Mouse (Mus musculus) left cerebral cortex, postnatal 14 days (tissue): Measurements from ENCODE around the gene Rnase13. TPM values are rescaled to one million over a fixed set of nuclear protein-coding genes. Genes with fewer than 3 reads are reported as not detected.

Source experiments
- DNase-seq, 2 experiments: peaks; one replicate each; pipeline ENCODE4 v3.0.0; 2021 to 2022; ENCODE audit warnings: low spot score in 2 of 2, mixed read lengths in 1 of 2
- intact Hi-C: fragments of 180-260 bp; cut with DNase I; formaldehyde crosslinking; loops from one replicate; pipeline ENCODE4 v1.15.1; 2025
- total RNA-seq, 2 experiments: library from RNA; stranded (reverse); gene quantifications; 2 replicates each; pipeline ENCODE4 v1.2.3; 2021

Gene Rnase13
- total RNA-seq, 2 experiments from 2014 or later = not detected

DNA sequence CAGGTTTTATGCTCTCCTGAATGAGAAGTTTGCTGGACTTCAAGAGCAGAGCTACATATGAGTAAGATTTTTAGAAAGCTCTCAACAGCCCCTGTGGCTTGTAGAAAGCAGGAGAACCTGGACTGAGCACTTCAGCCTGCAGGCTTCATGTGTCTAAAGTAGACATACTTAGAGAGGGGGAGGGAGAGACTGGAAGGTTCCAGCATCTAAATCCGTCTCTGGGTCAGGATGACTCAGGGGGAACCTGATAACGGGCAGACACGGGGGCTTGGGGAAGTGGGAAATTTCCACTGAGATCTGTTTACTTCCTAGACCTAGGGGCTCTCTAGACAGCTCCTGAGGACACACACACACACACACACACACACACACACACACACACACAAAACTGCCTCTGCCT is 7.5 kb downstream of the Rnase13 start:
- intact Hi-C loops = no loop called here
- DNase-seq = no peak

- intact Hi-C loops = no loop called here
- DNase-seq = peak; percentile 73 to 82
Observed at GRCm38 (mm10) chr14:51913960-51914762, 8.4 kb downstream of the Rnase13 start, which contains the start of gene Ndrg2. TSS of gene Ndrg2 (minus strand) at chr14:51914158.

GRCm38 (mm10) chr14:51913062-51913959 is 9.3 kb downstream of the Rnase13 start:
- intact Hi-C loops = no loop called here
- peak; percentile 63 to 64 for DNase-seq

DNA sequence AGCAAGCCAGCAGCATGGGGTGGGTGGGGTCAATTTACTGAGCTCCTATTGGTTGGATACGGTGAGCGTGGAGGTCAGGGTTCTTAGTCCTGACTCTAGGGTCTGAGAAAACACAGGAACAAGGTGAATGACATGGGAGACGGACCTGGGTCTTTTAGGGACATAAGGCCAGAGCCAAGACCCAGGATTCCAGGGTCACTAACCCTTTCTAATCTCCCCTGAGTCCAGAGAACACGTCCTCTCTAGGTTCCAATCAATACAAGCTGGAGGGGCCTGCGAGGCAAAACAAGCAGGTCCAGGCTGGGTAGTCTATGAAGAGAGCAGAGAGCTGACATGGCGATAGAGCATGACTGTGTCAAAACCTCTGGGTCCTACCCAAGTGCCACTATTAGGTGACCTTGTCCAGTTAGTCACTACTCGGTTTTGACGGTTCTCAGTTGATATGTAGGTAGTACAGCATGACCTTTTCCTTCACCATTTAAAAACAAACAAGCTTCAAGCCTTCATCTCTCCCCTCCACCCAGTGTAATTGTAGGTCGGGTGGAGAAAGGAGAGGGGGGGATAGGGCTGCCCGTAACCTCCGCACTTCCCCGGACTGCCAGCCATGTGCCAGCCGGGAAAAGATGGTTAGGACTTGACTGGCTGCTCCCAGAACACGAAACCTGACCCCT is 10.0 kb downstream of the Rnase13 start:
- no peak for DNase-seq
- intact Hi-C loops = no loop called here

DNA sequence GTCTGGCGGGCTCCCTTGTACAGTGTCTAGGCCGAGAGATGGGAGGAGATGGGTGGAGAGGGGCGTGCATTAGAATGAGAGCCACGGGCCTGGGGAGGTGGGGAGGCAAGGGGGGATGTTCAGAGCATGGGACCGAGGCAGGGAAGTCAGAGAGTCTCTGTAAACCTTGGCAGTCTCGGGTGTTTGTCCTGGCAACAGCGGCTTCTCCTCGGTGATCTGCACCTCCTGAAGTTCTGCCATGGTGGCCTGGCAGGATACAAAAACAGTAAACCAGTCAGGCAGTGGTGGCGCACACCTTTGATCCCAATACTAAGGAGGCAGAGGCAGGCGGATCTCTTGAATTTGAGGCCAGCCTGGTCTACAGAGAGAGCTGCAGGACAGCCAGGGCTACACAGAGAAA is 11.3 kb downstream of the Rnase13 start:
- intact Hi-C loops = no loop called here
- DNase-seq = no peak

GRCm38 (mm10) chr14:51906102-51906501 is 16.5 kb downstream of the Rnase13 start:
- intact Hi-C loops = no loop called here
- DNase-seq = no peak

- DNase-seq = no peak
- intact Hi-C loops = loop anchor here (2.0 to 5.0 kb wide), 3 partner anchors 26 to 118 kb away; partner anchors contain the start of gene Zfp219
Observed at GRCm38 (mm10) chr14:51904706-51905105, 17.9 kb downstream of the Rnase13 start.

- no peak for DNase-seq
- intact Hi-C loops = loop anchor here (2.0 to 5.0 kb wide), 3 partner anchors 27 to 119 kb away; partner anchors contain the start of gene Zfp219
Observed at GRCm38 (mm10) chr14:51903782-51904181, 18.8 kb downstream of the Rnase13 start.

DNA sequence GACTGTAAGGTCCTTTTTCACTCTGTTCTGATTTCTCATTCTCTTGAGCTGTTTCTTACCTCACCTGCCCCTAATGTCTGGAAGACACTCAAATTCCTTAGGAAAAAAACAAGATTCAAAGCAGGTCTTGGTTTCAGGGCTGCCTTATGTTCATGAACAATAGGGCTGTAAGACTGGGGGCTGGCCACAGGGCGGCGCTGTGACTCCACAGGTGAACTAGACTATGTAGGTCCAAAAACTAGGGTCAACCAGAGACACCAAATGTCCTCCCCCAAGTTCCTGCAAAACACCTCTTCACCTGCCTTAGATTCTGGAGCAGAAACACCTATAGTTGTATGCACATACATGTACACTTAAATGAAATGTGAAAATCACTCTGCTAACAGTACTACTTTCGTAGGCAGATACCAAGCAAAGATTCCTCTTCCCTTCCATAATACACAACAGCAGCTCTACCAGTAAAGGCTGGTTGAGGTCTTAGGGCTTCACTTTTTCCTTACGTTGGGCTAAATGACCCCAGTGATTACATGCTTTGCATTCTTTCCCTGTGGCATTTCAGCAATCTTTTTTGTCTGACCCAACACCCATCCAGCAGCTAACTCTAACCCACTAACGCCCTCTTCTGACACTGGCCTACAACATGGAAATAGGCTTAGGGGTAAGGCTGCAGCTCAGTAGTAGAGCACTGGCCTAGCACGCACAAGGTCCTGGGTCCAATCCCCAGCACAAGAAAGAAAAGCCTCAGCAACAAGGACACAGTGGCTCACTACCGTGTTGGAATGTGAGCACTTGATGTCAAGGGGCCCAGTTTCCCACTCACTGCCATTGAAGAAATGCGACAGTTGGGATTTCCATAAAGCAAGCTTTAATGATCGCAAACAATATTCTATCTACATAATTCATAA is 19.5 kb downstream of the Rnase13 start:
- DNase-seq = peak; percentile 41 to 71
- intact Hi-C loops = loop anchor here (5.0 kb wide), 2 partner anchors 104 to 119 kb away; partner anchors contain the start of gene Zfp219

DNA sequence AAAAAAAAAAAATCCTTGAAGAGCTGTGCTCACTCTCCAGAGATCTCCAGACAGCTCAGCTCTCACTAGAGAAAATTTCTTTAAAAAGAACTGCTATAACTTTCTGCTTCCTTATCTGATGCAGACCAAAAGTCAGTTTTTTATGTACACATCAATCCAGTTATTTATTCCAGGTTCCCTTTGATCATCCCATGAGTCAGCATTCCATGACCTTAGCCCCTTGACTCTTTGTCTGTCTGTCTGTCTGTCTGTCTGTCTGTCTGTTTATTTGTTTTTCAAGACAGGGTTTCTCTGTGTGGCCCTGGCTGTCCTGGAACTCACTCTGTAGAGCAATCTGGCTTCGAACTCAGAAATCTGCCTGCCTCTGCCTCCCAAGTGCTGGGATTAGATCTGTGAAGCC is 23.2 kb downstream of the Rnase13 start:
- intact Hi-C loops = no loop called here

DNA sequence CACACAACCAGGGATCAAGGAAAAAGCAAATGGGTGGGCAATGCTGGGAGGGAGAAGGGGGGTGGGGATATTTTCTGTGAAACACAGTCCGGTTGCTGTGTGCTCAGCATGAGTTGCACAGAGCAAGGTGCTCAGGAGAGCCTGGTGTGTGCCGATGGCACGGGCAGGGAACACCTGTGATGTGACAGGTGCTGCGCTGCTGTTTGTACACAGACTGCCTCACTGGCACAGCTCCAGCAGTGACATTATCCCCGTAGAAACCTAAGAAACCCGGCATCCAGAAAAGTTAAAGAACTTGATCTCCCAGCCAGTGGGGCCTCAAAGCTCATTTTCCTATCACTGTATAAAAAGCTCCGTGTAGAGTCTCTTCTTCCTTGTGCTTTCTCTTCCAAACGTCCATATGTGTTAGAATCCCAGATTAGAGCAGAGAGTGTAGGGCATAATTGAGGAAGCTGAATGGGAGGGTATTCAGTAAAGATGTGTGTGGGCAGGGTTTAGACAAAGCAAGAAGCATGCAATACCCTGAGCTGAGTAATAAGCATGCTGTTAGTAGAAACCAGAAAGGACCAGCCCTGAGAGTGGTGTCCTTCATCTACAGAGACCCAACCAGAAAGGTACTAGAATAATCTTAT is 25.9 kb downstream of the Rnase13 start:
- intact Hi-C loops = no loop called here
- DNase-seq = peak in 1 of 2 experiments; percentile 34

More for the DNA sequence above, 23.2 kb downstream of the Rnase13 start:
- DNase-seq = no peak

GRCm38 (mm10) chr14:51896019-51896418 is 26.6 kb downstream of the Rnase13 start:
- intact Hi-C loops = no loop called here
- no peak for DNase-seq

DNA sequence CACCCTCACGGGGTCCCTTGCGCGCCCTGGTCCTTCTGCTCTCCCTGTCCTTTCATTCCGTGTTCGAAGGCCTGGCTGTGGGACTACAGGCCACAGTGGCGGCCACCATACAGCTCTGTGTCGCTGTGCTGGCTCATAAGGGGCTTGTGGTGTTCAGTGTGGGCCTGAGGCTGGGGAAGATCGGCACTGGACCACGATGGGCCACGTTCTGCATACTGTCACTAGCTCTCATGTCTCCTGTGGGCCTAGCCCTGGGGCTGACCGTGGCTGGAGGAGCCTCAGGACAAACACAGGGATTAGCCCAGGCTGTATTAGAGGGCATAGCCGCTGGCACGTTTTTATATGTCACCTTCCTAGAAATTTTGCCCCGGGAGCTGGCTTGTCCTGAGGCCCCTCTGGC is 27.5 kb downstream of the Rnase13 start:
- intact Hi-C loops = no loop called here
- DNase-seq = no peak

DNA sequence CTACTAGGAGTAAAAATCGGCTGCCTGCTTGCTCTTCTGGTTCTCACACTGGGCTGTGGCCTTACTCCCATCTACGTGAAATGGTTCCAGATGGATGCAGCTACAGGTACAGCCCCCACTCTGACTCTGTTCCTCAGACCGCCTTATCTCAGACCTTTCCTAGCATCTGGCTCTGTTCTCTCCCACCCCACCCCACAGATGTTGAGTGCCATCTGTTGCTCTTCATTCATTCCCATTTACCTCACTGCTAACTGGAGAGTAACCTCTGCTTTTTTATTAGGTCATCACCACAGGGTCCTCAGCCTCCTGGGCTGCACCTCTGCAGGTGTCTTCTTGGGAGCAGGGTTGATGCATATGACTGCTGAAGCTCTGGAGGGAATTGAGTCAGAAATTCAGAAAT is 28.8 kb downstream of the Rnase13 start:
- intact Hi-C loops = no loop called here
- no peak for DNase-seq

DNA sequence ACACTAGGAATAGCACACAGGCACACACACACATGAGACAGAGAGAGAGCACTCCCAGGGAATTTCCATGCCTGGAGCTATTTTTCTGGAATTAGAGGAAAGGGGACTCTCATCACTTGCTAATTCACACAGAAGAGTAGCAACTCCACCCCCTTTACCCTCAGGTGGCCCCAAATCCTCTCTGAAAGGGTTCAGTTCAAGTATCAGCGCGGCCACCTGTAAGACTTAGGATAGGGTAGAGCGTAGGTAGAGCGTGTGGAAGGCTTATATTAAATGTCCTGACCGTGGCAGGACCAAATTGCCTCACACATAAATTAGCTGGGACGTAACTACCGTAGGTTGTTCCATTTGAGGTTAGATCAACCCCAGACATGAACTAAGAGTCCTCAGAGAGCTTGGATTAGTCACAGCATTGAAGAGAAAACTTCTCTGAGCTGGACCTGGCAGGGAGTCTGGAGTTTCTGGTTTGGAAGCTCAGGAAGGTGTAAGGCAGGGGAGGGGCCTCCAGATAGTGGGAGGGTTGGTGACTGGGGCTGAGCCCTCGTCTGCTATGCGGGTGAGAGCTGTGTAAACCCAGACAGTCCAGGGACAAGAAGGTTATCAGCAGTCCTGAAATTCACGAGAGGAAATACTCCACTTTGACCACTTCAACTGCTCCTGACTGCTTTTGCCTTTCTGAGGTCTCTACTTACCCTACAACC is 29.3 kb downstream of the Rnase13 start:
- no peak for DNase-seq
- intact Hi-C loops = no loop called here

GRCm38 (mm10) chr14:51892191-51892939 is 30.2 kb downstream of the Rnase13 start, which contains the start of gene Slc39a2:
TSS of gene Slc39a2 (plus strand) at chr14:51892889.
- intact Hi-C loops = no loop called here
- DNase-seq = no peak

- no peak for DNase-seq
- intact Hi-C loops = no loop called here
Observed at GRCm38 (mm10) chr14:51889833-51890232, 32.7 kb downstream of the Rnase13 start.
